Mouse (Mus musculus) small intestine, adult 2 months (tissue): ENCODE measurements around the gene Idh3g.

Source experiments
- CTCF ChIP-seq: fragments of 200-500 bp; IDR thresholded peaks from 2 replicates; pipeline ENCODE4 v1.5.1; 2012; ENCODE audit warnings: low read depth, mild to moderate bottlenecking, control low read depth, inconsistent platforms, low read length, moderate library complexity, mixed read lengths; ENCODE audit not compliant: insufficient replicate concordance, insufficient read length; ENCODE audit errors: extremely low read depth
- POLR2A ChIP-seq: fragments of 200-500 bp; IDR thresholded peaks from 2 replicates; pipeline ENCODE4 v1.6.1; 2012; ENCODE audit warnings: low read depth, mild to moderate bottlenecking, control low read depth, inconsistent platforms, low read length, moderate library complexity

- TF ChIP-seq CTCF (no peak), POLR2A (no peak)
These were observed 6.3 kb upstream of the Idh3g start for GRCm38 (mm10) chrX:73793039-73793438.
